In genomic region chr7:66471641-66472216, GRCm38 (mm10) we compare ENCODE assay signal across 11 mouse cellular contexts.
"Had no signal": no experiment of that assay in that cellular context is flagged by ENCODE, and none has a peak within 500 bp of the region (broad histone marks: within the 10 kb centered on the region; RNA-seq: fewer than 3 reads in every experiment).

No protein-coding gene starts in this region.

- H3K27me3 ChIP-seq: limb, embryonic 15.5 days; liver, embryonic 12.5 days; lung, embryonic 15.5 days; neural tube, embryonic 15.5 days had no signal

- H3K4me1 ChIP-seq: limb, embryonic 15.5 days; liver, embryonic 12.5 days had no signal

- H3K27ac ChIP-seq: hindbrain, embryonic 14.5 days; limb, embryonic 15.5 days; liver, embryonic 12.5 days; lung, embryonic 15.5 days; neural tube, embryonic 15.5 days had no signal

- ATAC-seq: intestine, embryonic 16.5 days; liver, embryonic 12.5 days had no signal

- H3K4me2 ChIP-seq: hindbrain, embryonic 14.5 days; limb, embryonic 15.5 days; liver, embryonic 12.5 days; lung, embryonic 15.5 days; midbrain, embryonic 11.5 days; neural tube, embryonic 15.5 days had no signal

- H3K4me3 ChIP-seq: limb, embryonic 15.5 days; liver, embryonic 12.5 days; lung, embryonic 15.5 days; myocyte; neural tube, embryonic 15.5 days had no signal

- DNase-seq: right cerebral cortex, postnatal 14 days; thymus, adult 18-20 months; thymus, postnatal 14 days had no signal

- H3K36me3 ChIP-seq: limb, embryonic 15.5 days; liver, embryonic 12.5 days; lung, embryonic 15.5 days; neural tube, embryonic 15.5 days had no signal

- H3K9me3 ChIP-seq: limb, embryonic 15.5 days; liver, embryonic 12.5 days; lung, embryonic 15.5 days; neural tube, embryonic 15.5 days had no signal

- H3K9ac ChIP-seq: hindbrain, embryonic 14.5 days; limb, embryonic 15.5 days; liver, embryonic 12.5 days; lung, embryonic 15.5 days; neural tube, embryonic 15.5 days had no signal
